Mouse (Mus musculus) ES-E14 (cell line): ENCODE data around the gene Kel. TPM values are rescaled to one million over a fixed set of nuclear protein-coding genes. Genes with fewer than 3 reads are reported as not detected.

Source experiments
- DNase-seq: peaks from one replicate; pipeline ENCODE4 v3.0.0-alpha.2; 2013; ENCODE audit warnings: low read depth, low spot score
- H3K27ac ChIP-seq: 2 replicates; pipeline ENCODE4 v1.5.1; 2012; ENCODE audit warnings: low read depth, mild to moderate bottlenecking, low read length, moderate library complexity, mixed read lengths; ENCODE audit not compliant: poor library complexity, insufficient read depth, severe bottlenecking
- H3K36me3 ChIP-seq: 2 replicates; pipeline ENCODE4 v1.6.1; 2012; ENCODE audit warnings: mild to moderate bottlenecking, low read length, moderate library complexity, mixed read lengths; ENCODE audit not compliant: control insufficient read depth, poor library complexity, insufficient read depth, severe bottlenecking
- H3K4me1 ChIP-seq, 2 experiments: fragments of 150-350 bp in 1 of 2; sonication (generic) in 1 of 2; 2 replicates each; pipeline ENCODE4 v1.6.1; 2012; ENCODE audit warnings: low read length in 2 of 2, mild to moderate bottlenecking in 1 of 2, mixed read lengths in 1 of 2; ENCODE audit not compliant: control insufficient read depth in 2 of 2, insufficient read depth in 2 of 2, poor library complexity in 1 of 2
- H3K4me3 ChIP-seq, 2 experiments: fragments of 150-350 bp in 1 of 2; sonication (generic) in 1 of 2; 2 replicates each; pipeline ENCODE4 v1.5.1; 2012; ENCODE audit warnings: low read length in 2 of 2, low read depth in 1 of 2, mild to moderate bottlenecking in 1 of 2, mixed read lengths in 1 of 2; ENCODE audit not compliant: insufficient read depth in 1 of 2, poor library complexity in 1 of 2, severe bottlenecking in 1 of 2
- H3K9ac ChIP-seq: 2 replicates; pipeline ENCODE4 v1.6.1; 2012; ENCODE audit warnings: low read depth, mild to moderate bottlenecking, low read length, mixed read lengths; ENCODE audit not compliant: poor library complexity, insufficient read depth, severe bottlenecking
- H3K9me3 ChIP-seq: fragments of 150-350 bp; sonication (generic); 2 replicates; pipeline ENCODE4 v1.6.1; 2012; ENCODE audit warnings: low read depth, mild to moderate bottlenecking, low read length; ENCODE audit not compliant: control insufficient read depth, insufficient read depth
- CHD2 ChIP-seq: IDR thresholded peaks from 2 replicates; pipeline ENCODE4 v1.6.1; 2014; ENCODE audit warnings: mild to moderate bottlenecking, low read depth, low read length, inconsistent platforms
- HCFC1 ChIP-seq: IDR thresholded peaks from 2 replicates; pipeline ENCODE4 v1.6.1; 2012; ENCODE audit warnings: low read length, inconsistent platforms, borderline replicate concordance; ENCODE audit not compliant: insufficient read depth
- MAFK ChIP-seq: IDR thresholded peaks from 2 replicates; pipeline ENCODE4 v1.6.1; 2014; ENCODE audit warnings: mild to moderate bottlenecking, low read depth, low read length, inconsistent platforms; ENCODE audit not compliant: insufficient read depth
- ZC3H11A ChIP-seq: IDR thresholded peaks from 2 replicates; pipeline ENCODE4 v1.6.1; 2012; ENCODE audit warnings: low read depth, mild to moderate bottlenecking, inconsistent platforms, low read length, borderline replicate concordance
- ZNF384 ChIP-seq: IDR thresholded peaks from 2 replicates; pipeline ENCODE4 v1.6.1; 2012; ENCODE audit warnings: low read depth, low read length, inconsistent platforms
- in situ Hi-C, 2 experiments: fragments of 600-800 bp; cut with MboI; formaldehyde crosslinking; loops; one replicate each; pipeline ENCODE4 v1.15.1; 2025; ENCODE audit warnings: low sequenced_read_pairs in 2 of 2, inconsistent platforms in 1 of 2; ENCODE audit not compliant: unreplicated experiment in 2 of 2
- total RNA-seq: library from RNA; depleted of rRNA; stranded (reverse); fragments of 300-350 nt; gene quantifications from 2 replicates; pipeline ENCODE4 v1.2.3, GENCODE M21; 2012

The Kel gene
- total RNA-seq, 1 experiment = 0.94 TPM

GRCm38 (mm10) chr6:41684131-41684530 is 20.0 kb downstream of the Kel start, which contains the start of gene Llcfc1:
TSS of gene Llcfc1 (plus strand) at chr6:41684431.
- no peak for DNase-seq
- Histone ChIP-seq H3K9ac (no peak within 1 kb of the TSS), H3K4me3 (no peak within 1 kb of the TSS), H3K9me3 (no peaks in the 10 kb centered on the region), H3K36me3 (no peaks in the 10 kb centered on the region), H3K27ac (no peak within 1 kb of the TSS), H3K4me1 (peaks cover 0 to 3% of the 10 kb centered on the region in 2 experiments; a peak in 1 of 4 replicates)
- in situ Hi-C loops = no loop called here
- no peak for TF ChIP-seq ZNF384
- TF ChIP-seq MAFK = no peak
- TF ChIP-seq CHD2 = no peak
- TF ChIP-seq ZC3H11A = no peak

- H3K36me3 ChIP-seq = no peaks in the 10 kb centered on the region
- H3K27ac ChIP-seq = no peak overlapping the region
- peaks cover 0 to 3% of the 10 kb centered on the region in 2 experiments; a peak in 1 of 4 replicates for H3K4me1 ChIP-seq
- no peaks in the 10 kb centered on the region for H3K9me3 ChIP-seq
- H3K4me3 ChIP-seq = no peak overlapping the region
- DNase-seq = no peak
- no peak overlapping the region for H3K9ac ChIP-seq
- TF ChIP-seq MAFK = no peak
- no peak for TF ChIP-seq CHD2
- TF ChIP-seq ZNF384 = no peak
- TF ChIP-seq HCFC1 = no peak
- TF ChIP-seq ZC3H11A = no peak
- in situ Hi-C loops = no loop called here
Measured at GRCm38 (mm10) chr6:41681656-41682055, 22.5 kb downstream of the Kel start.

GRCm38 (mm10) chr6:41680669-41681068 is 23.5 kb downstream of the Kel start, which contains the start of gene Trpv5:
TSS of gene Trpv5 (minus strand) at chr6:41680769.
- Histone ChIP-seq H3K36me3 (no peaks in the 10 kb centered on the region), H3K9ac (no peak within 1 kb of the TSS), H3K4me3 (no peak within 1 kb of the TSS), H3K27ac (no peak within 1 kb of the TSS), H3K4me1 (peaks cover 0 to 3% of the 10 kb centered on the region in 2 experiments; a peak in 1 of 4 replicates), H3K9me3 (no peaks in the 10 kb centered on the region)
- TF ChIP-seq ZNF384 (no peak), HCFC1 (no peak), ZC3H11A (no peak), CHD2 (no peak), MAFK (no peak)
- no peak for DNase-seq
- in situ Hi-C loops = no loop called here

GRCm38 (mm10) chr6:41676530-41676929 is 27.6 kb downstream of the Kel start:
- DNase-seq = no peak
- H3K9ac ChIP-seq = no peak overlapping the region
- peaks cover 0 to under 1% of the 10 kb centered on the region in 2 experiments; a peak in 1 of 4 replicates for H3K4me1 ChIP-seq
- TF ChIP-seq CHD2 (no peak), ZC3H11A (no peak), MAFK (no peak), HCFC1 (no peak)
- no peak overlapping the region for H3K4me3 ChIP-seq
- in situ Hi-C loops = no loop called here
- H3K36me3 ChIP-seq = no peaks in the 10 kb centered on the region
- H3K9me3 ChIP-seq = no peaks in the 10 kb centered on the region
- no peak overlapping the region for H3K27ac ChIP-seq

GRCm38 (mm10) chr6:41662320-41662719 is 41.8 kb downstream of the Kel start:
- Histone ChIP-seq H3K9ac (no peak overlapping the region), H3K36me3 (no peaks in the 10 kb centered on the region), H3K27ac (no peak overlapping the region), H3K4me3 (no peak overlapping the region), H3K4me1 (no peaks in the 10 kb centered on the region), H3K9me3 (no peaks in the 10 kb centered on the region)
- in situ Hi-C loops = no loop called here
- TF ChIP-seq CHD2 = no peak
- no peak for TF ChIP-seq HCFC1
- no peak for TF ChIP-seq ZC3H11A
- TF ChIP-seq ZNF384 = no peak
- peak; percentile 25 for DNase-seq
